Mouse (Mus musculus) MEL (cell line): ENCODE measurements around the gene Cd164l2. TPM values are rescaled to one million over a fixed set of nuclear protein-coding genes. Genes with fewer than 3 reads are reported as not detected.

Source experiments
- DNase-seq: peaks from one replicate; pipeline ENCODE4 v3.0.0; 2011; ENCODE audit warnings: low read depth, low spot score
- H3K27ac ChIP-seq: 2 replicates; pipeline ENCODE4 v1.5.1; 2012; ENCODE audit warnings: low read depth, mild to moderate bottlenecking, control low read depth, low read length, moderate library complexity; ENCODE audit not compliant: control insufficient read depth
- H3K27me3 ChIP-seq, 2 experiments: fragments of 150-350 bp in 1 of 2; sonication (generic) in 1 of 2; 2 replicates each; pipeline ENCODE4 v1.6.1; 2012; ENCODE audit warnings: low read length in 2 of 2, mild to moderate bottlenecking in 2 of 2, improper control_type of control experiment in 1 of 2, moderate library complexity in 1 of 2; ENCODE audit not compliant: insufficient read depth in 2 of 2, control insufficient read depth in 1 of 2
- H3K36me3 ChIP-seq, 2 experiments: 2 replicates each; pipeline ENCODE4 v1.6.1; 2012 to 2014; ENCODE audit warnings: low read length in 2 of 2, improper control_type of control experiment in 1 of 2, inconsistent platforms in 1 of 2, mild to moderate bottlenecking in 1 of 2; ENCODE audit not compliant: insufficient read depth in 2 of 2, control insufficient read depth in 1 of 2
- H3K4me1 ChIP-seq, 2 experiments: fragments of 150-350 bp in 1 of 2; sonication (generic) in 1 of 2; 2 replicates each; pipeline ENCODE4 v1.6.1; 2012; ENCODE audit warnings: low read length in 2 of 2, improper control_type of control experiment in 1 of 2, mild to moderate bottlenecking in 1 of 2; ENCODE audit not compliant: insufficient read depth in 2 of 2, control insufficient read depth in 1 of 2
- H3K4me3 ChIP-seq, 2 experiments: fragments of 150-350 bp in 1 of 2; sonication (generic) in 1 of 2; 2 replicates each; pipeline ENCODE4 v1.5.1; 2012; ENCODE audit warnings: low read depth in 2 of 2, low read length in 2 of 2, mild to moderate bottlenecking in 2 of 2, moderate library complexity in 2 of 2, control low read depth in 1 of 2, improper control_type of control experiment in 1 of 2; ENCODE audit not compliant: control insufficient read depth in 1 of 2, insufficient read depth in 1 of 2
- H3K79me2 ChIP-seq: 2 replicates; pipeline ENCODE4 v1.6.1; 2012; ENCODE audit warnings: mild to moderate bottlenecking, low read length, moderate library complexity; ENCODE audit not compliant: control insufficient read depth, poor library complexity, insufficient read depth
- H3K9ac ChIP-seq: 2 replicates; pipeline ENCODE4 v1.6.1; 2012; ENCODE audit warnings: low read depth, mild to moderate bottlenecking, control low read depth, low read length, moderate library complexity; ENCODE audit not compliant: control insufficient read depth, poor library complexity, severe bottlenecking
- H3K9me3 ChIP-seq: fragments of 150-350 bp; sonication (generic); replicated peaks from 2 replicates; pipeline ENCODE4 v1.6.1; 2012; ENCODE audit warnings: mild to moderate bottlenecking, low read length, improper control_type of control experiment, moderate library complexity; ENCODE audit not compliant: insufficient read depth
- BHLHE40 ChIP-seq: IDR thresholded peaks from 2 replicates; pipeline ENCODE4 v1.6.1; 2012; ENCODE audit warnings: low read depth, mild to moderate bottlenecking, inconsistent platforms, low read length, improper control_type of control experiment, borderline replicate concordance
- E2F4 ChIP-seq: IDR thresholded peaks from 2 replicates; pipeline ENCODE4 v1.6.1; 2011; ENCODE audit warnings: low read depth, low read length, improper control_type of control experiment, borderline replicate concordance
- EP300 ChIP-seq, 2 experiments: IDR thresholded peaks; 2 replicates each; pipeline ENCODE4 v1.6.1; 2011; ENCODE audit warnings: improper control_type of control experiment in 2 of 2, low read length in 2 of 2, low read depth in 1 of 2, mild to moderate bottlenecking in 1 of 2
- ETS1 ChIP-seq: IDR thresholded peaks from 2 replicates; pipeline ENCODE4 v1.6.1; 2012; ENCODE audit warnings: low read depth, mild to moderate bottlenecking, inconsistent platforms, low read length, improper control_type of control experiment, moderate library complexity
- GATA1 ChIP-seq: IDR thresholded peaks from 2 replicates; pipeline ENCODE4 v1.6.1; 2011; ENCODE audit warnings: low read depth, low read length, improper control_type of control experiment
- KAT2A ChIP-seq: conservative IDR thresholded peaks from 2 replicates; pipeline ENCODE4 v1.6.1; 2012; ENCODE audit warnings: low read depth, low read length, improper control_type of control experiment, inconsistent platforms
- MAX ChIP-seq: IDR thresholded peaks from 2 replicates; pipeline ENCODE4 v1.6.1; 2011; ENCODE audit warnings: low read length, improper control_type of control experiment
- MAZ ChIP-seq: IDR thresholded peaks from 2 replicates; pipeline ENCODE4 v1.6.1; 2012; ENCODE audit warnings: low read depth, mild to moderate bottlenecking, inconsistent platforms, low read length, improper control_type of control experiment
- MEF2A ChIP-seq: IDR thresholded peaks from 2 replicates; pipeline ENCODE4 v1.6.1; 2014; ENCODE audit warnings: low read depth, mild to moderate bottlenecking, inconsistent platforms, low read length, improper control_type of control experiment; ENCODE audit not compliant: poor library complexity, insufficient replicate concordance, severe bottlenecking; ENCODE audit errors: extremely low read depth
- MYB ChIP-seq: IDR thresholded peaks from 2 replicates; pipeline ENCODE4 v1.6.1; 2011; ENCODE audit warnings: mild to moderate bottlenecking, low read depth, low read length, improper control_type of control experiment
- NELFE ChIP-seq: IDR thresholded peaks from 2 replicates; pipeline ENCODE4 v1.6.1; 2011; ENCODE audit warnings: low read depth, low read length, improper control_type of control experiment
- NRF1 ChIP-seq: IDR thresholded peaks from 2 replicates; pipeline ENCODE4 v1.6.1; 2014; ENCODE audit warnings: low read depth, mild to moderate bottlenecking, inconsistent platforms, low read length, improper control_type of control experiment, moderate library complexity; ENCODE audit not compliant: poor library complexity, insufficient read depth, severe bottlenecking
- POLR2AphosphoS2 ChIP-seq: IDR thresholded peaks from 2 replicates; pipeline ENCODE4 v1.6.1; 2011; ENCODE audit warnings: low read length, improper control_type of control experiment
- POLR2AphosphoS5 ChIP-seq: IDR thresholded peaks from 2 replicates; pipeline ENCODE4 v1.6.1; 2012; ENCODE audit warnings: low read depth, borderline replicate concordance, mild to moderate bottlenecking, inconsistent platforms, low read length, moderate library complexity, mixed read lengths
- RCOR1 ChIP-seq: IDR thresholded peaks from 2 replicates; pipeline ENCODE4 v1.6.1; 2012; ENCODE audit warnings: low read depth, mild to moderate bottlenecking, inconsistent platforms, low read length, improper control_type of control experiment
- SMC3 ChIP-seq: IDR thresholded peaks from 2 replicates; pipeline ENCODE4 v1.6.1; 2011; ENCODE audit warnings: low read depth, low read length, improper control_type of control experiment
- TAL1 ChIP-seq: IDR thresholded peaks from 2 replicates; pipeline ENCODE4 v1.6.1; 2012; ENCODE audit warnings: mild to moderate bottlenecking, inconsistent platforms, low read length, moderate library complexity, mixed read lengths
- TCF12 ChIP-seq: IDR thresholded peaks from 2 replicates; pipeline ENCODE4 v1.6.1; 2014; ENCODE audit warnings: low read depth, mild to moderate bottlenecking, inconsistent platforms, low read length, improper control_type of control experiment, moderate library complexity
- USF1 ChIP-seq: IDR thresholded peaks from 2 replicates; pipeline ENCODE4 v1.6.1; 2014; ENCODE audit warnings: low read depth, mild to moderate bottlenecking, inconsistent platforms, low read length, improper control_type of control experiment, moderate library complexity
- USF2 ChIP-seq, 2 experiments: IDR thresholded peaks; 2 replicates each; pipeline ENCODE4 v1.6.1; 2011 to 2012; ENCODE audit warnings: improper control_type of control experiment in 2 of 2, low read length in 2 of 2, borderline replicate concordance in 1 of 2, inconsistent platforms in 1 of 2, low read depth in 1 of 2, mild to moderate bottlenecking in 1 of 2; ENCODE audit not compliant: insufficient read depth in 1 of 2
- ZC3H11A ChIP-seq: IDR thresholded peaks from 2 replicates; pipeline ENCODE4 v1.6.1; 2012; ENCODE audit warnings: low read depth, mild to moderate bottlenecking, inconsistent platforms, low read length, improper control_type of control experiment
- polyA plus RNA-seq, 2 experiments: library from polyadenylated mRNA; stranded (reverse) in 1 of 2; unstranded in 1 of 2; fragments of >175 nt in 1 of 2; fragments of >200 nt in 1 of 2; gene quantifications; 2 replicates each; pipeline versions ENCODE4 v1.2.1 to v1.2.4; 2012; ENCODE audit warnings: low replicate concordance in 2 of 2, low read depth in 1 of 2; ENCODE audit not compliant: insufficient read length in 2 of 2, insufficient read depth in 1 of 2, missing spikeins in 1 of 2
- total RNA-seq: library from RNA; depleted of rRNA; stranded (reverse); fragments of 300-350 nt; gene quantifications from 2 replicates; pipeline ENCODE4 v1.2.3, GENCODE M21; 2012

Gene Cd164l2
- total and polyA plus RNA-seq, 3 experiments, result not detected

DNA sequence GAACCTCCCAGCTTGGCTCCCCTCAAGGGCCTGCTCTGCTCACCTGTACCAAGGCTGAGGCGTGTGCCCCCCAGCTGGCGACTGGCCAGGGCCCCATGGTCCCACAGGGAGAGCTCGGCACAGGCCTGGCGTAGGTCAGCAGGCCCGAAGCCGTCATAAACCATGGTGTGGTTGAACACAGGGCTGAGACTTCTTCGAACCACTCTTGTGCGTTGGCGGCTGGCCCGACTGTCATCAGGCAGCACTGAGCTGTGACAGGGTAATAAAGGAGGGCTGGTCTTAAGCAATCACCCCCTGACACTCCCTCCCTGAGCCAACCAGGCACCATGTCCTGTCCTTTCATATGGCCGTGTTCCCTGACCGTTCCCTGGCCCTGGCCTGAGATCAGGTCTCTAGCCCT is 41.5 kb downstream of the Cd164l2 start:
- TF ChIP-seq TAL1 (no peak), MAZ (no peak)
- no peak for DNase-seq
- Histone ChIP-seq H3K27ac (no peak overlapping the region), H3K79me2 (no peaks in the 10 kb centered on the region), H3K27me3 (no peaks in the 10 kb centered on the region), H3K9ac (no peak overlapping the region), H3K9me3 (no peaks in the 10 kb centered on the region), H3K4me3 (no peak overlapping the region), H3K36me3 (peaks cover 0 to 7% of the 10 kb centered on the region in 2 experiments; a peak in 2 of 4 replicates), H3K4me1 (peaks cover 2 to 17% of the 10 kb centered on the region in 2 experiments)

DNA sequence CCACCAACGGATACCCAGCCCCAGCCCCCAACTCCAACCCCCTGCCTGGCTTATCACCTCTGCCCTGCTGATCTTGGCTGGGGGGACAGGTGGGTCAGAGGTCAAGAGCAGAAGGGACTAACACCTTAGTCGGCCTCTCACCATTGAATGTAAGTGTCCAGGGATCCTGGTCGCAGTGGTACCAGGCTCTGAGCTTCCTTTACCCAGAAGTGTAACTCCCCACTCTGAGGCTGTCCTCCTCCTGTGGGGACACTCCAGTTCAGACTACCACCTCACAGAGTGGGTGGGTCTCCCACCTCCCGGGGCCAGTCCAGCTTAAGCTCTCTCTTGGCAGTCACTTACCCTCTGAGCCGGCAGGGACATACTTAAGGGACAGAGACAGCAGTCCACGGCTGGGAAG is 43.5 kb downstream of the Cd164l2 start:
- Histone ChIP-seq H3K27me3 (no peaks in the 10 kb centered on the region), H3K9ac (no peak overlapping the region), H3K36me3 (no peaks in the 10 kb centered on the region)

DNA sequence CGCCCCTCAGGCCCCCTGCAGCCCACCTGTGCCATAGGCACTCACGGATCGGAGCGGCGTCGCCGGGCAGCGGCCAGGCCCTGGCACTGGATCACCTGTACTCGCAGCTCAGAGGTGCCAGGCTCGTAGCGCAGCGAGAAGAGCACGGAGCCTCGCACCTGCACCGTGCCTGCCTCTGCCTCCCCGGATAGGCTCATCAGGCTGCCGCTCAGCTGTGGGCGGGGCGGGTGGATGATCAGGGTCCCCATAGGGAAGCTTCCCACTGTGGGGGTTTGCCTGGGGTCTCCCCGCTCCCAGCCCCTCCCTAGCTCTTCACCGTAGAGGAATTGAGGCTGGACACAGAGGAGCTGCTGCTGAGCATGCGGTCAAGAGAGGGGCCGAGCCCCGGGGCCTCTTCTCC is 44.9 kb downstream of the Cd164l2 start:
- Histone ChIP-seq H3K36me3 (no peaks in the 10 kb centered on the region), H3K79me2 (no peaks in the 10 kb centered on the region), H3K27me3 (no peaks in the 10 kb centered on the region), H3K27ac (no peak overlapping the region), H3K4me1 (no peaks in the 10 kb centered on the region), H3K9me3 (no peaks in the 10 kb centered on the region), H3K9ac (no peak overlapping the region), H3K4me3 (no peak overlapping the region)
- TF ChIP-seq EP300 (IDR thresholded peaks at IDR 0.05; ENCODE audit: low read depth in 1 of 2, low read length in 2 of 2), result no peak
- no peak for DNase-seq

More for the DNA sequence above, 43.5 kb downstream of the Cd164l2 start:
- TF ChIP-seq BHLHE40 (no peak), SMC3 (no peak), RCOR1 (no peak), USF2 (IDR thresholded peaks at IDR 0.05; ENCODE audit: borderline replicate concordance in 1 of 2, insufficient read depth in 1 of 2, low read depth in 1 of 2, low read length in 2 of 2) (no peak), MYB (no peak), USF1 (no peak), POLR2AphosphoS5 (no peak), NRF1 (no peak), KAT2A (no peak), POLR2AphosphoS2 (no peak), NELFE (no peak), E2F4 (no peak), MAX (no peak), ETS1 (no peak), EP300 (IDR thresholded peaks at IDR 0.05; ENCODE audit: low read depth in 1 of 2, low read length in 2 of 2) (no peak), GATA1 (no peak), MEF2A (no peak), TCF12 (no peak), ZC3H11A (no peak)
- Histone ChIP-seq H3K79me2 (no peaks in the 10 kb centered on the region), H3K4me3 (no peak overlapping the region), H3K9me3 (no peaks in the 10 kb centered on the region), H3K27ac (no peak overlapping the region), H3K4me1 (peaks cover 1 to 2% of the 10 kb centered on the region in 2 experiments; a peak in 2 of 4 replicates)
- no peak for DNase-seq
